Mouse (Mus musculus) stomach, embryonic 14.5 days (tissue): ENCODE measurements around the gene Traip. TPM values are rescaled to one million over a fixed set of nuclear protein-coding genes. Genes with fewer than 3 reads are reported as not detected.
"Not testable (repeated sequence)": the region's sequence is repeated elsewhere in the genome, so short reads cannot be mapped to it uniquely, and the experiment has no call there.

ENCODE experiments used
- ATAC-seq: fragments of 200-750 bp; cut with Nextera tagmentation; 2 replicates; pipeline ENCODE4 v1.8.0; 2017; ENCODE audit warnings: low read depth, moderate TSS enrichment; ENCODE audit not compliant: insufficient number of reproducible peaks, insufficient read depth, low FRiP score
- H3K27ac ChIP-seq: fragments of 300-500 bp; sonication (generic); 2 replicates; pipeline ENCODE4 v1.5.1; 2014; ENCODE audit warnings: mild to moderate bottlenecking, low read length, moderate library complexity, mixed read lengths
- H3K27me3 ChIP-seq: fragments of 300-500 bp; sonication (generic); 2 replicates; pipeline ENCODE4 v1.6.1; 2014; ENCODE audit warnings: low read length, control low read depth, mixed read lengths; ENCODE audit not compliant: control insufficient read depth, insufficient read depth
- H3K36me3 ChIP-seq: fragments of 300-500 bp; sonication (generic); 2 replicates; pipeline ENCODE4 v1.6.1; 2014; ENCODE audit warnings: mild to moderate bottlenecking, control low read depth, low read length, moderate library complexity, mixed read lengths; ENCODE audit not compliant: control insufficient read depth, insufficient read depth
- H3K4me1 ChIP-seq: fragments of 300-500 bp; sonication (generic); 2 replicates; pipeline ENCODE4 v1.6.1; 2014; ENCODE audit warnings: low read length, control low read depth, mixed read lengths; ENCODE audit not compliant: control insufficient read depth, insufficient read depth
- H3K4me2 ChIP-seq: fragments of 300-500 bp; sonication (generic); replicated peaks from 2 replicates; pipeline ENCODE4 v1.6.1; 2014; ENCODE audit warnings: low read depth, low read length, control low read depth
- H3K4me3 ChIP-seq: fragments of 300-500 bp; sonication (generic); 2 replicates; pipeline ENCODE4 v1.5.1; 2014; ENCODE audit warnings: low read depth, low read length, control low read depth
- H3K9ac ChIP-seq: fragments of 300-500 bp; sonication (generic); replicated peaks from 2 replicates; pipeline ENCODE4 v1.6.1; 2014; ENCODE audit warnings: low read depth, mild to moderate bottlenecking, control low read depth, low read length, moderate library complexity, mixed read lengths
- H3K9me3 ChIP-seq: fragments of 300-500 bp; sonication (generic); 2 replicates; pipeline ENCODE4 v1.6.1; 2016; ENCODE audit warnings: low read depth, low read length, control low read depth; ENCODE audit not compliant: control insufficient read depth
- WGBS: fragments of 180-500 bp; shearing (Covaris S2); extraction: QIAGEN DNeasy Blood & Tissue Kit; methylation state at CpG from one replicate; pipeline ENCODE4 v1.1.7; 2014; 5-methylcytosine and 5-hydroxymethylcytosine counted together
- polyA plus RNA-seq: library from polyadenylated mRNA; unstranded; fragments of >200 nt; fragmentation: Nextera tagmentation; extraction: Ambion mirVana; gene quantifications from 2 replicates; pipeline ENCODE4 v1.2.1, GENCODE M21; 2014

Traip gene
- polyA plus RNA-seq, 1 experiment from 2014 or later: 18.9 TPM

DNA sequence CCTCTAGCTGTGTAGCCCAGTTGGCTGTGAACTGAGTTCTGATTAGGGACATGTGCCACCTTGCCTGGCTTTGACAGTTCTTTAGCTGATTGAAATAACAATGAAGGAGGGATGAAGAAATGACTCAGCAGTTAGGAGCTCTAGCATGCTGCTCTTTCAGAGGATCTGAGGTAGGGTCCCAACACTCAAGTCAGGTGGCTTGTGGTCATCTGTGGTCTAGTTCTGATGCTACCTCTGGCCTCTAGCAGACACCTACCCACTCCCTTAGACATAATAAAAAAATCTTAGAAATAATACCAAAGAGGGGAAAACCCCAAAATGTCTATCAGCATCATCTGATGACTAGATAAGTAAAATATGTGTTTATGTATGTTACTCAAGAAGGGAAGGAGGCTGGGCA is 60.4 kb downstream of the Traip start:
- Histone ChIP-seq H3K9ac (no peak overlapping the region), H3K27ac (no peak overlapping the region), H3K4me1 (no peaks in the 10 kb centered on the region; the same call in 1 of the 2 replicates), H3K27me3 (no peaks in the 10 kb centered on the region), H3K4me2 (no peak overlapping the region), H3K9me3 (no peaks in the 10 kb centered on the region), H3K36me3 (no peaks in the 10 kb centered on the region), H3K4me3 (no peak overlapping the region)
- no peak for ATAC-seq

GRCm38 (mm10) chr9:108013577-108013976 is 63.6 kb downstream of the Traip start:
- H3K36me3 ChIP-seq, ATAC-seq, H3K4me1 ChIP-seq, H3K27me3 ChIP-seq, H3K9me3 ChIP-seq, H3K9ac ChIP-seq, H3K27ac ChIP-seq, H3K4me3 ChIP-seq, H3K4me2 ChIP-seq: not testable (repeated sequence)
- WGBS: 100% methylated on average over 2 of the region's 2 CpGs

GRCm38 (mm10) chr9:108017127-108017526 is 67.2 kb downstream of the Traip start:
- Histone ChIP-seq H3K27ac (no peak overlapping the region), H3K9me3 (no peaks in the 10 kb centered on the region), H3K4me3 (no peak overlapping the region), H3K27me3 (no peaks in the 10 kb centered on the region), H3K4me2 (no peak overlapping the region), H3K4me1 (no peaks in the 10 kb centered on the region), H3K36me3 (no peaks in the 10 kb centered on the region), H3K9ac (no peak overlapping the region)
- no peak for ATAC-seq
- 77% methylated on average over 3 of the region's 3 CpGs for WGBS

DNA sequence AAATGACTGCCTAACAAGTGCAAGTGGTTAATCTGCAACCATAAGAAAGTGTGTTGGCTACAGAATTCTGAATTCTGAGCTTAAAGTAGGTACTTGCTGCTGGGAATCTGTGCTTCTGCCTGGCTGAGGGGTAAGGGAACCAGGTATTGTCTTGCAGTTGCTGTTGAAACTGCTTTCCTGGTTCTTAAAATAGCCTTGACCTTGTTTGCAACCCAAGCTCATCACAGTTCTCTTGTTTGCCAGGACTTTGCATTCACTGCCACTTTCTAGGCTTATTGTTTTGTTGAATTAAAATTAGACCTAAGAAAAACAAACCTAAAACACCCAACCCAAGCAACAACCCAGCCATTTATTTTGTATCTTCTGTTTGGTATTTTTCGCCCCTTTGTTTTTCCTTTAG is 70.8 kb downstream of the Traip start:
- no peak overlapping the region for H3K27ac ChIP-seq
- H3K4me2 ChIP-seq: no peak overlapping the region
- H3K27me3 ChIP-seq: no peaks in the 10 kb centered on the region
- peaks cover 19% of the 10 kb centered on the region for H3K36me3 ChIP-seq
- no peak overlapping the region for H3K9ac ChIP-seq
- ATAC-seq: no peak
- WGBS: 90% methylated on average over 1 of the region's 1 CpGs
- H3K4me1 ChIP-seq: no peaks in the 10 kb centered on the region
- H3K4me3 ChIP-seq: no peak overlapping the region
- H3K9me3 ChIP-seq: no peaks in the 10 kb centered on the region

Other genes starting within 250 kb of the Traip start
- 30.2 and 33.2 TPM in 2 replicates for gene Sema3f, start 239.7 kb upstream of the Traip start, polyA plus RNA-seq
- 204 and 205 TPM in 2 replicates for gene Rbm5, start 179.1 kb upstream of the Traip start, polyA plus RNA-seq
- gene Rbm6, start 76.9 kb upstream of the Traip start, polyA plus RNA-seq: 76.5 and 83.3 TPM in 2 replicates
- gene Mon1a, start 62.0 kb upstream of the Traip start, polyA plus RNA-seq: 15.2 and 20.7 TPM in 2 replicates
- 3.3 and 5.1 TPM in 2 replicates for gene Mst1r, start 43.3 kb upstream of the Traip start, polyA plus RNA-seq
- gene Actl11, start 21.7 kb upstream of the Traip start, polyA plus RNA-seq: not detected in 2 replicates
- gene Camkv, start 14.5 kb upstream of the Traip start, polyA plus RNA-seq: 1.6 and 1.9 TPM in 2 replicates
- 48.7 and 54.0 TPM in 2 replicates for gene Uba7, start 25.4 kb downstream of the Traip start, polyA plus RNA-seq
- 11.6 and 12.8 TPM in 2 replicates for gene Gm20661, start 32.9 kb downstream of the Traip start, polyA plus RNA-seq
- 52.9 and 64.9 TPM in 2 replicates for gene Inka1, start 35.7 kb downstream of the Traip start, polyA plus RNA-seq
- gene Cdhr4, start 42.4 kb downstream of the Traip start, polyA plus RNA-seq: 19.7 and 23.9 TPM in 2 replicates
- gene Gm20662, start 46.2 kb downstream of the Traip start, polyA plus RNA-seq: 0.20 and 0.84 TPM in 2 replicates
- gene Ip6k1, start 52.4 kb downstream of the Traip start, polyA plus RNA-seq: 29.1 and 29.2 TPM in 2 replicates
- 21.4 and 26.6 TPM in 2 replicates for gene Gmppb, start 99.1 kb downstream of the Traip start, polyA plus RNA-seq
- 3.1 TPM in 2 replicates for gene Amigo3, start 103.0 kb downstream of the Traip start, polyA plus RNA-seq
- gene Mst1, start 130.3 kb downstream of the Traip start, polyA plus RNA-seq: 3.7 and 4.4 TPM in 2 replicates
- 31.1 and 33.5 TPM in 2 replicates for gene Rnf123, start 133.2 kb downstream of the Traip start, polyA plus RNA-seq
- 52.2 and 58.0 TPM in 2 replicates for gene Apeh, start 144.5 kb downstream of the Traip start, polyA plus RNA-seq
- gene Bsn, start 240.2 kb downstream of the Traip start, polyA plus RNA-seq: 2.6 and 2.7 TPM in 2 replicates